Mouse (Mus musculus): ENCODE measurements at regions not wholly inside any gene's neighbourhood (a gene's known extent, or its start where the extent isn't known, plus 50 kb on each side); places are given as distances from the start of the nearest gene placed in this dataset.
"Not testable (repeated sequence)": the region's sequence is repeated elsewhere in the genome, so short reads cannot be mapped to it uniquely, and the experiment has no call there.

GRCm38 (mm10) chr17:50419551-50419950 lies 89.7 kb upstream of the Plcl2 start:
- TF ChIP-seq CTCF (IDR thresholded peaks at IDR 0.05; ENCODE audit: control insufficient read depth, insufficient read depth, low read length); POLR2A (IDR thresholded peaks at IDR 0.05; ENCODE audit: borderline replicate concordance, control insufficient read depth, low read depth, low read length): not testable (repeated sequence)

Measured in bone marrow, adult 2 months (tissue).